Mouse (Mus musculus): ENCODE results near the gene Unc80.

DNA sequence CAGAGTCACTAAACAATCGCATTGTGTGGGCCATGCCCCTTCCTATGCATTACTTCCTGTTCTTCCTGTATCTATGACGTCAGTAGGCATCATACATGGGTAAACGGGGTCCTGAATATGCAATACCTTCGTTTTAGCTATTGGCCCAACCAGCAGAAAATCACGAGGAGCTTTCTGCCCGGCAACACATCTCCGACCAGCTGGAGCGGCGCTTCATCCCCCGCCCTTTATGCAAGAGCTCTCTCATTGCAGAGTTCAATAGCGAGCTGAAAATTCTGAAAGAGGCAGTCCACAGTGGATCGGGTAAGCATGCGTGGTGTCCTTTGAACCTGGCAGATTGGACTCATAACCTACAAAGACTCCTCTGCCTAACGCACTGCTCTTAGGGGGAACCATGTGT is 209.8 kb downstream of the Unc80 start:
- TF ChIP-seq CTCF (IDR thresholded peaks at IDR 0.05; ENCODE audit: extremely low read depth, insufficient read depth, low read length) (no peak), POLR2A (IDR thresholded peaks at IDR 0.05; ENCODE audit: extremely low read depth, insufficient read depth, low read length) (no peak)

All from cortical plate, adult 2 months (tissue).